Mouse (Mus musculus): ENCODE data around the gene Zcchc7.

- TF ChIP-seq EP300 (optimal IDR thresholded peaks at IDR 0.05) (no peak), CTCF (IDR thresholded peaks at IDR 0.05; ENCODE audit: low read depth) (no peak)
These were observed 172.3 kb downstream of the Zcchc7 start for GRCm38 (mm10) chr4:44927934-44928333.

Data from stomach, postnatal 0 days (tissue).